Mouse (Mus musculus) forebrain, embryonic 16.5 days (tissue): ENCODE results near the gene Gltpd2. TPM values are rescaled to one million over a fixed set of nuclear protein-coding genes. Genes with fewer than 3 reads are reported as not detected.

Experiments used
- ATAC-seq: fragments of 200-750 bp; cut with Nextera tagmentation; 2 replicates; pipeline ENCODE4 v1.8.0; 2017; ENCODE audit warnings: mild to moderate bottlenecking, moderate library complexity
- H3K27ac ChIP-seq: fragments of 300-500 bp; sonication (generic); 2 replicates; pipeline ENCODE4 v1.5.1; 2014; ENCODE audit warnings: low read length, control low read depth
- H3K27me3 ChIP-seq: fragments of 300-500 bp; sonication (generic); replicated peaks from 2 replicates; pipeline ENCODE4 v1.6.1; 2014; ENCODE audit warnings: low read length; ENCODE audit not compliant: control insufficient read depth, insufficient read depth
- H3K36me3 ChIP-seq: fragments of 300-500 bp; sonication (generic); 2 replicates; pipeline ENCODE4 v1.6.1; 2014; ENCODE audit not compliant: control insufficient read depth, insufficient read depth
- H3K4me1 ChIP-seq: fragments of 300-500 bp; sonication (generic); replicated peaks from 2 replicates; pipeline ENCODE4 v1.6.1; 2014; ENCODE audit warnings: low read length; ENCODE audit not compliant: control insufficient read depth, insufficient read depth
- H3K4me2 ChIP-seq: fragments of 300-500 bp; sonication (generic); 2 replicates; pipeline ENCODE4 v1.6.1; 2014; ENCODE audit warnings: mild to moderate bottlenecking, low read length, control low read depth
- H3K4me3 ChIP-seq: fragments of 300-500 bp; sonication (generic); replicated peaks from 2 replicates; pipeline ENCODE4 v1.5.1; 2014; ENCODE audit warnings: mild to moderate bottlenecking, low read length, control low read depth
- H3K9ac ChIP-seq: fragments of 300-500 bp; sonication (generic); replicated peaks from 2 replicates; pipeline ENCODE4 v1.6.1; 2014; ENCODE audit warnings: low read depth, low read length, control low read depth
- H3K9me3 ChIP-seq: fragments of 300-500 bp; sonication (generic); 2 replicates; pipeline ENCODE4 v1.6.1; 2016; ENCODE audit warnings: low read length; ENCODE audit not compliant: control insufficient read depth
- WGBS: fragments of 180-500 bp; shearing (Covaris S2); extraction: QIAGEN DNeasy Blood & Tissue Kit; methylation state at CpG from one replicate; pipeline ENCODE4 v1.1.7; 2014; 5-methylcytosine and 5-hydroxymethylcytosine counted together
- polyA plus RNA-seq: library from polyadenylated mRNA; unstranded; fragments of >200 nt; fragmentation: Nextera tagmentation; extraction: Ambion mirVana; gene quantifications from 2 replicates; pipeline ENCODE4 v1.2.1, GENCODE M21; 2015

Gene Gltpd2
- polyA plus RNA-seq, 1 experiment from 2014 or later, result 0.18 TPM

- no peak for ATAC-seq
- Histone ChIP-seq H3K4me2 (no peak overlapping the region), H3K36me3 (no peaks in the 10 kb centered on the region), H3K4me3 (no peak overlapping the region), H3K9ac (no peak overlapping the region), H3K27ac (no peak overlapping the region), H3K9me3 (no peaks in the 10 kb centered on the region), H3K4me1 (peaks cover 11% of the 10 kb centered on the region), H3K27me3 (peaks cover 3% of the 10 kb centered on the region; the same call in 1 of the 2 replicates)
- WGBS, result 52% methylated on average over 5 of the region's 5 CpGs
These were observed 22.4 kb downstream of the Gltpd2 start for GRCm38 (mm10) chr11:70541415-70541814.

- ATAC-seq, result no peak
- Histone ChIP-seq H3K36me3 (no peaks in the 10 kb centered on the region), H3K27me3 (peaks cover 3% of the 10 kb centered on the region; the same call in 1 of the 2 replicates), H3K4me1 (peaks cover 11% of the 10 kb centered on the region), H3K27ac (no peak overlapping the region), H3K4me2 (no peak overlapping the region), H3K9ac (no peak overlapping the region), H3K4me3 (no peak overlapping the region), H3K9me3 (no peaks in the 10 kb centered on the region)
- 73% methylated on average over 7 of the region's 7 CpGs for WGBS
These were observed 25.5 kb downstream of the Gltpd2 start for GRCm38 (mm10) chr11:70544496-70544895.

GRCm38 (mm10) chr11:70551526-70551925, 32.5 kb downstream of the Gltpd2 start:
- no peaks in the 10 kb centered on the region for H3K4me1 ChIP-seq
- no peaks in the 10 kb centered on the region for H3K9me3 ChIP-seq
- no peak overlapping the region for H3K4me2 ChIP-seq
- H3K36me3 ChIP-seq, result no peaks in the 10 kb centered on the region
- no peak for ATAC-seq
- WGBS, result 81% methylated on average over 8 of the region's 8 CpGs
- H3K9ac ChIP-seq, result no peak overlapping the region
- H3K4me3 ChIP-seq, result no peak overlapping the region
- 0 out of 2 replicates have a peak, but pooled peaks cover 2% of the 10 kb centered on the region for H3K27me3 ChIP-seq
- no peak overlapping the region for H3K27ac ChIP-seq

DNA sequence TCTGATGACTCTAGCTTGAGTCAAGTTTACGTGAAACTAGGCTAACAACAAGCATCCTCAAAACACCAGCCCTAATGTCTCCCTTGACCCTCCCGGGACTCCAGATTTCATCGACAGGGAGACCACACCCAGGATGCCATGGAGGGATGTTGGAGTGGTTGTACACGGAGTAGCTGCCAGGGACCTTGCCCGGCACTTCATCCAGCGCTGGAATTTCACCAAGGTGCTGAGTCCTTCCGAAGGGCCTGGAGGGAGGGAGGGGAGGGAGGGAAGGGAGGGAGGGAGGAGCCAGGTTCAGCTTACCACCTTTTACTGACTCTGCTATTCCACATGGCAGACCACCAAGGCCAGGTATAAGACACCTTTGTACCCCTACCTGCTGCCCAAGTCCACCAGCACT, 34.9 kb downstream of the Gltpd2 start:
- H3K4me1 ChIP-seq, result no peaks in the 10 kb centered on the region
- 0 out of 2 replicates have a peak, but pooled peaks cover 2% of the 10 kb centered on the region for H3K27me3 ChIP-seq
- 28% methylated on average over 7 of the region's 7 CpGs for WGBS
- no peak overlapping the region for H3K27ac ChIP-seq
- ATAC-seq, result no peak
- no peak overlapping the region for H3K4me2 ChIP-seq
- no peaks in the 10 kb centered on the region for H3K9me3 ChIP-seq
- no peak overlapping the region for H3K9ac ChIP-seq
- H3K4me3 ChIP-seq, result no peak overlapping the region
- H3K36me3 ChIP-seq, result no peaks in the 10 kb centered on the region

- no peak overlapping the region for H3K4me2 ChIP-seq
- no peak overlapping the region for H3K27ac ChIP-seq
- no peak for ATAC-seq
- no peaks in the 10 kb centered on the region for H3K9me3 ChIP-seq
- no peaks in the 10 kb centered on the region for H3K36me3 ChIP-seq
- 95% methylated on average over 9 of the region's 9 CpGs for WGBS
- H3K4me3 ChIP-seq, result no peak overlapping the region
- no peaks in the 10 kb centered on the region for H3K27me3 ChIP-seq
- peaks cover 7% of the 10 kb centered on the region for H3K4me1 ChIP-seq
- no peak overlapping the region for H3K9ac ChIP-seq
These were observed 38.5 kb downstream of the Gltpd2 start for GRCm38 (mm10) chr11:70557545-70557944.

DNA sequence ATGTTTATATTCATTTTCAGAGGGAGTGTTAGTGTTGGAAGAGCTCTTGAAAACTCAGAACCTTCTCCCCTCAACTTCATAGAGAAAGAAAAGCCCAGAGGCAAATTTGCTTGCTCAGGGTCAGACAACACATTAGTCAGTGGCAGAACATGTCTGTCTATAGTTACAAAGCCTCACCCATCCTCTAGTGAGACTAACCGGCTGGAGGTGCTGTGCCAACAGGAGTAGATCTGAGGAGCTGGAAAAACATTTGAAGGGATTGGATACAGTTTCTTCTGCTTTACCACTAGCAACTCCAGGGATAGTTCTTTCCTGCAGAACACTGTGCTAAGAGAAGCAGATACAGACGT, 42.9 kb downstream of the Gltpd2 start:
- Histone ChIP-seq H3K4me1 (peaks cover 27% of the 10 kb centered on the region), H3K27me3 (no peaks in the 10 kb centered on the region), H3K36me3 (no peaks in the 10 kb centered on the region), H3K27ac (peak overlapping the region; percentile 81), H3K9me3 (no peaks in the 10 kb centered on the region), H3K9ac (peak overlapping the region; percentile 84), H3K4me3 (peak overlapping the region; percentile 70), H3K4me2 (peak overlapping the region; percentile 94)
- 2% methylated on average over 2 of the region's 2 CpGs for WGBS
- no peak for ATAC-seq

GRCm38 (mm10) chr11:70562287-70562994, 43.4 kb downstream of the Gltpd2 start, which contains the start of gene Mink1:
Gene Mink1 (plus strand): TSS chr11:70562881.
- Histone ChIP-seq H3K9me3 (no peaks in the 10 kb centered on the region), H3K27me3 (no peaks in the 10 kb centered on the region), H3K4me2 (peak within 1 kb of the TSS; percentile 94), H3K4me1 (peaks cover 27% of the 10 kb centered on the region), H3K4me3 (peak within 1 kb of the TSS; percentile 70), H3K36me3 (no peaks in the 10 kb centered on the region), H3K9ac (peak within 1 kb of the TSS; percentile 84), H3K27ac (peak within 1 kb of the TSS; percentile 81)
- peak; percentile 93 for ATAC-seq
- under 1% methylated on average over 55 of the region's 57 CpGs for WGBS

DNA sequence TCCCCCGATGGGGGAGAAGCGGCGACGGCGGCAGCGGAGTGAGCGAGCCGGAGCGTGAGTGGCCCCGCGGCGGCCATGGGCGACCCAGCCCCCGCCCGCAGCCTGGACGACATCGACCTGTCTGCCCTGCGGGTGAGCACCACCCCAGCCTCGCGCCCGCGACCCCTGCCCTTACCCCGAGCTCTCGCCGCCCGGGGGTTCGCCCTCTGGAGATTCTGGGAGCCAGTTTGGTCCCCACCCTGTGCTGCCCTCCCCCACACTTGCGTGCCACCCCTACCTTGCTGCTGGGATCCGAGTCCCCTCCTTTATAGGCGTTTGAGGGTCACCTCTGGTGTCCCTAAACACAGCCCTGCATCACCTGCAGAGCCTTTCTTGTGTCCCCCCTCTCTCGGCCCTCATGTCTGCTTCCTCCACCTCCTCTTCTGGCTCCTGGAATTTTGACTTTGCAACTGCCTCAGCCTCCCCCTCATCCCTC, 44.0 kb downstream of the Gltpd2 start:
- Histone ChIP-seq H3K27me3 (no peaks in the 10 kb centered on the region), H3K4me2 (peak overlapping the region; percentile 94), H3K27ac (peak overlapping the region; percentile 81), H3K9me3 (no peaks in the 10 kb centered on the region), H3K36me3 (no peaks in the 10 kb centered on the region), H3K9ac (peak overlapping the region; percentile 84), H3K4me3 (peak overlapping the region; percentile 70), H3K4me1 (peaks cover 27% of the 10 kb centered on the region)
- no peak; the same call in 1 of the 2 replicates for ATAC-seq
- WGBS, result under 1% methylated on average over 31 of the region's 31 CpGs

DNA sequence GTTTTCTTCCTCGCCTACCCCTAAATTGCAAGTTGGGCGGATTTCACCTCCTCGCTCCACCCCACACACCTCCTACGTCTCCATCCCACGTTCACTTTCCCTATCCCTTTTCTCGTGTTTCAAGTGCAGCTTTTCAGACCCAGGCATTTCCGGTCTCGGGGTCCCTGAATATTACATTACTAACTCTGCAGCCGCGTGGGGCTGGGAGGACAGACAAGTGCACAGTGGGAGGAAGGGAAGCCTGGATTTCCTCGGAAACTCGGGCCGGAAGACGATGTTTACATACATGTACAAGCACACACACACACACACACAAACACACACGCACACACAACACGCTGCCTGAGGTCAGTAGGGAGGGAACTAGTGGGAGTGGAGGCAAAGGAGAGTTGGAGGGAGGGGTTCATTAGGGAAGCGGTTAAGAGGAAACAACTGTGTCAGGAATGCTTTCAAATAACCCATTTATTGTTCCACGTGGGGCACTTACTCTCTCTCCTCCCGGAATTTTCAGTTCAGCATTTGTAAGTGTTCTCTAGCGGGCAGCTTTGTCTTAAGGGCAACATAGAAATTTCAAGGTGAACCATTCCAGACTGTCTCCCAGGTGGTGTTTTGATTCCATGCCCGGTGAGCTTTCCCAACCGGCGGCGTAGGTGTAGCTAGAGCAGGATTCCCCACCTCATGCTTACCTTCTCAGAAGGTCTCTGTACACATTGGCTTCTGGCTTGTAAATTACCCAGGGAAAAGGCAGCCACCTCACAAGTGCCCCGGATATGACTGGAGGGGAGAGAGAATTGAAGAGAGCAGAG, 44.7 kb downstream of the Gltpd2 start:
- Histone ChIP-seq H3K27ac (peak overlapping the region; percentile 81; the same call in 1 of the 2 replicates), H3K4me1 (peaks cover 27% of the 10 kb centered on the region), H3K36me3 (no peaks in the 10 kb centered on the region), H3K4me3 (peak overlapping the region; percentile 70), H3K4me2 (peak overlapping the region; percentile 94), H3K9ac (peak overlapping the region; percentile 84), H3K27me3 (no peaks in the 10 kb centered on the region), H3K9me3 (no peaks in the 10 kb centered on the region)
- 0 out of 2 replicates have a peak, but pooled peaks have one; percentile 5 for ATAC-seq
- under 1% methylated on average over 25 of the region's 25 CpGs for WGBS
